Mouse (Mus musculus) lung, postnatal 0 days (tissue): ENCODE results near the gene Zc3h14. TPM values are rescaled to one million over a fixed set of nuclear protein-coding genes. Genes with fewer than 3 reads are reported as not detected.

Source experiments
- ATAC-seq: fragments of 200-750 bp; cut with Nextera tagmentation; 2 replicates; pipeline ENCODE4 v1.8.0; 2017; ENCODE audit warnings: moderate library complexity
- DNase-seq: peaks from one replicate; pipeline ENCODE4 v3.0.0-alpha.2; 2016; ENCODE audit warnings: low spot score
- H3K27ac ChIP-seq: fragments of 300-500 bp; sonication (generic); 2 replicates; pipeline ENCODE4 v1.5.1; 2014; ENCODE audit warnings: antibody characterized with exemption, mild to moderate bottlenecking, low read length, mixed read lengths
- H3K27me3 ChIP-seq: fragments of 300-500 bp; sonication (generic); replicated peaks from 2 replicates; pipeline ENCODE4 v1.6.1; 2014; ENCODE audit warnings: low read length, mixed read lengths; ENCODE audit not compliant: insufficient read depth
- H3K36me3 ChIP-seq: fragments of 300-500 bp; sonication (generic); 2 replicates; pipeline ENCODE4 v1.6.1; 2014; ENCODE audit warnings: low read length, mixed read lengths; ENCODE audit not compliant: insufficient read depth
- H3K4me1 ChIP-seq: fragments of 300-500 bp; sonication (generic); 2 replicates; pipeline ENCODE4 v1.6.1; 2014; ENCODE audit warnings: antibody characterized with exemption, low read depth, low read length, mixed read lengths; ENCODE audit not compliant: insufficient read depth
- H3K4me2 ChIP-seq: fragments of 300-500 bp; sonication (generic); replicated peaks from 2 replicates; pipeline ENCODE4 v1.6.1; 2014; ENCODE audit warnings: low read depth, mild to moderate bottlenecking, low read length, moderate library complexity, mixed read lengths
- H3K4me3 ChIP-seq: fragments of 300-500 bp; sonication (generic); 2 replicates; pipeline ENCODE4 v1.5.1; 2014; ENCODE audit warnings: low read depth, low read length
- H3K9ac ChIP-seq: fragments of 300-500 bp; sonication (generic); replicated peaks from 2 replicates; pipeline ENCODE4 v1.6.1; 2014; ENCODE audit warnings: low read depth, mild to moderate bottlenecking
- H3K9me3 ChIP-seq: fragments of 300-500 bp; sonication (generic); 2 replicates; pipeline ENCODE4 v1.6.1; 2016; ENCODE audit warnings: low read length, mixed read lengths
- CTCF ChIP-seq: IDR thresholded peaks from 2 replicates; pipeline ENCODE4 v1.5.1; 2016; ENCODE audit warnings: antibody characterized with exemption, mild to moderate bottlenecking
- EP300 ChIP-seq: IDR thresholded peaks from 2 replicates; pipeline ENCODE4 v1.6.1; 2016; ENCODE audit warnings: antibody characterized with exemption, mild to moderate bottlenecking, control low read depth
- WGBS: fragments of 180-500 bp; shearing (Covaris S2); extraction: QIAGEN DNeasy Blood & Tissue Kit; methylation state at CpG from one replicate; pipeline ENCODE4 v1.1.7; 2014; 5-methylcytosine and 5-hydroxymethylcytosine counted together
- polyA plus RNA-seq: library from polyadenylated mRNA; unstranded; fragments of >200 nt; fragmentation: Nextera tagmentation; extraction: Ambion mirVana; gene quantifications from 2 replicates; pipeline ENCODE4 v1.2.1, GENCODE M21; 2015

Gene Zc3h14
- 61.7 and 64.5 TPM in 2 replicates for polyA plus RNA-seq

DNA sequence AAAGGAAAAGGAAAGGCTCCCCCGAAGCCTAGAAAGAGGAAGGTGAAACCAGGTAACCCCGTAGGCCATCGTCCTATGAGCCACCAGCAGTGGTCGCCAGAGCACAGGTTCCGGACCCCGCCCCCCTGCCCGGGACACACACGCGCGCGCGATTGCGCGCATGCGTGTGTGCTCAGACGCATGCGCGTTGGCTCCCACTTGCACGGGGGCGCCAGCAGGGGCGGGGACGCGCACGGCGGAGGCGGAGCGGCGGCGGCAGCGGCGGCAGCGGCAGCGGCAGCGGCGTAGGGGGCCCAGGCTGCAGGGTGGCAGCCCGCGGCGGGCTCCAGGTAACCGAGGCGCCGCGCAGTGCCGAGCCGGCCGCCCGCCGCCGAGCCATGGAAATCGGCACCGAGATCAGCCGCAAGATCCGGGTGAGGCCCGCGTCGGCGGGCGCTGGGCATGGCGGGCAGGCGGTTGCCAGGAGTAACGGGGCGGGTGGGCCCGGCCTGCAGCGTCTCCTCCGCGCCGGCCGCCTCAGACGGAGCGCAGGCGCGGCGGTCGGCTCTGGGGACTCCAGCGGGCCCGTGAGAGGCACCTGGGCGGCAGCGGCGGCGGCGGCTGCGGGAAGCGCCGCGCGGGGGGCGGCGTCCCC, at the start of gene Zc3h14:
Zc3h14 (plus strand) TSS at position 219 of the 634 bp plus-strand sequence.
- ATAC-seq: peak; percentile 94
- WGBS: 4% methylated on average over 42 of the region's 87 CpGs
- H3K9ac ChIP-seq: peak within 1 kb of the TSS; percentile 76
- no peaks in the 10 kb centered on the region for H3K4me1 ChIP-seq
- H3K27me3 ChIP-seq: no peaks in the 10 kb centered on the region
- H3K36me3 ChIP-seq: no peaks in the 10 kb centered on the region
- DNase-seq: peak; percentile 94
- no peaks in the 10 kb centered on the region for H3K9me3 ChIP-seq
- H3K4me3 ChIP-seq: peak within 1 kb of the TSS; percentile 96
- H3K27ac ChIP-seq: peak within 1 kb of the TSS; percentile 88
- H3K4me2 ChIP-seq: peak within 1 kb of the TSS; percentile 72
- TF ChIP-seq EP300: no peak
- peak; percentile 77 for TF ChIP-seq CTCF

GRCm38 (mm10) chr12:98697202-98697601, 49.6 kb upstream of the Zc3h14 start:
- H3K4me1 ChIP-seq: no peaks in the 10 kb centered on the region
- WGBS: 65% methylated on average over 5 of the region's 5 CpGs
- no peaks in the 10 kb centered on the region for H3K27me3 ChIP-seq
- TF ChIP-seq CTCF: no peak
- no peak for TF ChIP-seq EP300
- H3K27ac ChIP-seq: no peak overlapping the region
- H3K9me3 ChIP-seq: no peaks in the 10 kb centered on the region
- ATAC-seq: no peak
- DNase-seq: no peak
- no peak overlapping the region for H3K4me3 ChIP-seq
- no peak overlapping the region for H3K9ac ChIP-seq
- H3K4me2 ChIP-seq: no peak overlapping the region
- H3K36me3 ChIP-seq: peaks cover 9% of the 10 kb centered on the region

DNA sequence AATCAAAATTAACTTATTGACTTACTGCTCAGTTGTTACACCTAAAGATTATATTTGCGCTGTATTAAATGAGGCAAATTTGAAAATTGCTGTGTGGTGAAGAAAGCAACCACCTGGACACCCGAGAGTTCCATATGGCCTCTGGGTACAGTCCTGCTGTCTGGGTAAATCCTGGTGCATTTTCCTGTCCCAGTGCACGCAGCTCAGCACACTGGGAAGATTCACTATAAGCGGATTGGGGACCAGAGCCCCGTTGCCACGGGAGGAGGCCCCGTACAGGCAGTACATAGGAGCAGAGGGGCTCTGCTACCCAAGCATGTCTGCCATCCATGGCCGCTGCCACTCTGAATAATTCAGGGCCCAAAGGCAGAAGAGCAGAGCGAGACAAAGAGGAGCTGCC, 45.2 kb upstream of the Zc3h14 start:
- Histone ChIP-seq H3K4me3 (no peak overlapping the region), H3K9ac (no peak overlapping the region), H3K4me1 (no peaks in the 10 kb centered on the region), H3K9me3 (no peaks in the 10 kb centered on the region), H3K27ac (no peak overlapping the region), H3K4me2 (no peak overlapping the region), H3K36me3 (peaks cover 9% of the 10 kb centered on the region), H3K27me3 (no peaks in the 10 kb centered on the region)
- 90% methylated on average over 9 of the region's 9 CpGs for WGBS
- ATAC-seq: no peak
- TF ChIP-seq CTCF (no peak), EP300 (no peak)
- DNase-seq: no peak

GRCm38 (mm10) chr12:98703554-98703953, 43.2 kb upstream of the Zc3h14 start:
- Histone ChIP-seq H3K4me3 (no peak overlapping the region), H3K4me2 (no peak overlapping the region), H3K9ac (no peak overlapping the region), H3K4me1 (no peaks in the 10 kb centered on the region), H3K27ac (no peak overlapping the region), H3K36me3 (peaks cover 7% of the 10 kb centered on the region; the same call in 1 of the 2 replicates), H3K9me3 (no peaks in the 10 kb centered on the region), H3K27me3 (no peaks in the 10 kb centered on the region)
- no peak for DNase-seq
- no peak for TF ChIP-seq CTCF
- no peak for ATAC-seq
- 68% methylated on average over 2 of the region's 2 CpGs for WGBS

DNA sequence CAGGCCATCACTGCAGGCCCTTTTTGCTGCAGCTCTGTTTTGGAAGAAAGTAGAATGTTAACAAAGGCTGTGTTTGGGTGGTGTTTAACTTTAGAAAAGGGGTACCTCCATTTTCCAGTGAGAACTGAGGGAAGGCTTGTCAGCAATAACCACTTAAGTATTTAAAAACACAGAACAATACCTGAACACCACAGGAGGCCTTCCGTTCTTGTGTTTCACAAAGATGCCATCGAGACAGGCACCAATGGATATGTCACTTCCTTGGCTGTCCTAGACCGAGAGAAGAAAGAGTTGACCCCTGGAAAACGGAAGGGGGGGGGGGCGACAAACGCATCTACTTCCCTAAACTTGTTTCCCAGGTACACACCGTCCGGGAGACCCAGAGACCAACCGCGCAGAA, 42.8 kb upstream of the Zc3h14 start:
- H3K4me2 ChIP-seq: no peak overlapping the region
- 0 out of 2 replicates have a peak, but pooled peaks cover 9% of the 10 kb centered on the region for H3K36me3 ChIP-seq
- H3K9ac ChIP-seq: no peak overlapping the region
- WGBS: 84% methylated on average over 10 of the region's 10 CpGs
- H3K27me3 ChIP-seq: no peaks in the 10 kb centered on the region
- no peak overlapping the region for H3K27ac ChIP-seq
- no peaks in the 10 kb centered on the region for H3K4me1 ChIP-seq
- ATAC-seq: no peak
- TF ChIP-seq EP300: no peak
- no peak for TF ChIP-seq CTCF
- no peak overlapping the region for H3K4me3 ChIP-seq
- H3K9me3 ChIP-seq: no peaks in the 10 kb centered on the region
- no peak for DNase-seq

GRCm38 (mm10) chr12:98712819-98713218, 33.9 kb upstream of the Zc3h14 start:
- H3K36me3 ChIP-seq: 0 out of 2 replicates have a peak, but pooled peaks cover 5% of the 10 kb centered on the region
- peak overlapping the region; percentile 27; the same call in 1 of the 2 replicates for H3K4me2 ChIP-seq
- no peak overlapping the region for H3K9ac ChIP-seq
- H3K4me3 ChIP-seq: no peak overlapping the region
- ATAC-seq: peak; percentile 73
- no peak for TF ChIP-seq CTCF
- no peak for TF ChIP-seq EP300
- WGBS: 54% methylated on average over 6 of the region's 6 CpGs
- H3K9me3 ChIP-seq: no peaks in the 10 kb centered on the region
- peak overlapping the region; percentile 71 for H3K27ac ChIP-seq
- H3K27me3 ChIP-seq: no peaks in the 10 kb centered on the region
- peaks cover 7% of the 10 kb centered on the region; the same call in 1 of the 2 replicates for H3K4me1 ChIP-seq
- DNase-seq: peak; percentile 76
